Mouse (Mus musculus): ENCODE measurements around the gene Cant1.

Gene Cant1

GRCm38 (mm10) chr11:118418834-118419504, at the start of gene Cant1:
Cant1 (minus strand) TSS chr11:118419086.
- DNase-seq (ENCODE audit: low spot score): peak; percentile 99

- no peak for DNase-seq (ENCODE audit: low spot score)
Observed at GRCm38 (mm10) chr11:118467441-118468035, 48.7 kb upstream of the Cant1 start.

- peak; percentile 29 for DNase-seq (ENCODE audit: low spot score)
Observed at GRCm38 (mm10) chr11:118460280-118460679, 41.4 kb upstream of the Cant1 start.

- no peak for DNase-seq (ENCODE audit: low spot score)
Observed at GRCm38 (mm10) chr11:118459536-118459935, 40.6 kb upstream of the Cant1 start.

- peak; percentile 21 for DNase-seq (ENCODE audit: low spot score)
Observed at GRCm38 (mm10) chr11:118459051-118459450, 40.2 kb upstream of the Cant1 start.

- no peak for DNase-seq (ENCODE audit: low spot score)
Observed at GRCm38 (mm10) chr11:118456937-118457336, 38.1 kb upstream of the Cant1 start.

GRCm38 (mm10) chr11:118455788-118456187, 36.9 kb upstream of the Cant1 start:
- DNase-seq (ENCODE audit: low spot score): no peak

GRCm38 (mm10) chr11:118453886-118454671, 35.2 kb upstream of the Cant1 start:
- DNase-seq (ENCODE audit: low spot score): no peak

GRCm38 (mm10) chr11:118452955-118453354, 34.1 kb upstream of the Cant1 start:
- DNase-seq (ENCODE audit: low spot score): no peak

- no peak for DNase-seq (ENCODE audit: low spot score)
Observed at GRCm38 (mm10) chr11:118451211-118451610, 32.3 kb upstream of the Cant1 start.

GRCm38 (mm10) chr11:118448385-118448784, 29.5 kb upstream of the Cant1 start:
- no peak for DNase-seq (ENCODE audit: low spot score)

GRCm38 (mm10) chr11:118447346-118447745, 28.5 kb upstream of the Cant1 start:
- no peak for DNase-seq (ENCODE audit: low spot score)

- DNase-seq (ENCODE audit: low spot score): peak; percentile 86
Observed at GRCm38 (mm10) chr11:118445843-118446242, 27.0 kb upstream of the Cant1 start.

- DNase-seq (ENCODE audit: low spot score): peak; percentile 74
Observed at GRCm38 (mm10) chr11:118443201-118443970, 24.5 kb upstream of the Cant1 start.

GRCm38 (mm10) chr11:118442691-118443090, 23.8 kb upstream of the Cant1 start:
- no peak for DNase-seq (ENCODE audit: low spot score)

GRCm38 (mm10) chr11:118438665-118439414, 20.0 kb upstream of the Cant1 start:
- peak; percentile 80 for DNase-seq (ENCODE audit: low spot score)

- no peak for DNase-seq (ENCODE audit: low spot score)
Observed at GRCm38 (mm10) chr11:118436471-118436935, 17.6 kb upstream of the Cant1 start.

- no peak for DNase-seq (ENCODE audit: low spot score)
Observed at GRCm38 (mm10) chr11:118434093-118434492, 15.2 kb upstream of the Cant1 start.

- no peak for DNase-seq (ENCODE audit: low spot score)
Observed at GRCm38 (mm10) chr11:118433398-118433868, 14.5 kb upstream of the Cant1 start.

- DNase-seq (ENCODE audit: low spot score): no peak
Observed at GRCm38 (mm10) chr11:118431100-118431948, 12.4 kb upstream of the Cant1 start.
